Mouse (Mus musculus): Measurements from ENCODE around the gene Mrps9.
A peak's percentile ranks its signal among the peaks of the same experiment; 100 is the strongest.
"Not testable (repeated sequence)": the region's sequence is repeated elsewhere in the genome, so short reads cannot be mapped to it uniquely, and the experiment has no call there.

The Mrps9 gene

GRCm38 (mm10) chr1:42850663-42851397 lies at the start of gene Mrps9:
TSS of gene Mrps9 (plus strand) at chr1:42851233.
- peak; percentile 100 for DNase-seq (ENCODE audit: low read depth, low spot score)

GRCm38 (mm10) chr1:42813301-42813845 lies 37.7 kb upstream of the Mrps9 start:
- no peak for DNase-seq (ENCODE audit: low read depth, low spot score)

- DNase-seq (ENCODE audit: low read depth, low spot score): no peak
These were observed 36.0 kb upstream of the Mrps9 start for GRCm38 (mm10) chr1:42814798-42815619.

- no peak for DNase-seq (ENCODE audit: low read depth, low spot score)
These were observed 350 bp downstream of the Mrps9 start for GRCm38 (mm10) chr1:42851398-42851767.

- DNase-seq (ENCODE audit: low read depth, low spot score): peak; percentile 14
These were observed 777 bp downstream of the Mrps9 start for GRCm38 (mm10) chr1:42851810-42852209.

- DNase-seq (ENCODE audit: low read depth, low spot score): no peak
These were observed 13.8 kb downstream of the Mrps9 start for GRCm38 (mm10) chr1:42864719-42865250.

- DNase-seq (ENCODE audit: low read depth, low spot score): no peak
These were observed 14.4 kb downstream of the Mrps9 start for GRCm38 (mm10) chr1:42865336-42865939.

GRCm38 (mm10) chr1:42865986-42866385 lies 15.0 kb downstream of the Mrps9 start:
- DNase-seq (ENCODE audit: low read depth, low spot score): no peak

GRCm38 (mm10) chr1:42867188-42867587 lies 16.2 kb downstream of the Mrps9 start:
- DNase-seq (ENCODE audit: low read depth, low spot score): no peak

- DNase-seq (ENCODE audit: low read depth, low spot score): no peak
These were observed 23.1 kb downstream of the Mrps9 start for GRCm38 (mm10) chr1:42874174-42874573.

GRCm38 (mm10) chr1:42875271-42875670 lies 24.2 kb downstream of the Mrps9 start:
- no peak for DNase-seq (ENCODE audit: low read depth, low spot score)

- peak; percentile 52 for DNase-seq (ENCODE audit: low read depth, low spot score)
These were observed 25.5 kb downstream of the Mrps9 start for GRCm38 (mm10) chr1:42876463-42877093.

- peak; percentile 71 for DNase-seq (ENCODE audit: low read depth, low spot score)
These were observed 26.2 kb downstream of the Mrps9 start for GRCm38 (mm10) chr1:42877264-42877663.

- DNase-seq (ENCODE audit: low read depth, low spot score): no peak
These were observed 27.8 kb downstream of the Mrps9 start for GRCm38 (mm10) chr1:42878851-42879250.

GRCm38 (mm10) chr1:42882258-42882657 lies 31.2 kb downstream of the Mrps9 start:
- DNase-seq (ENCODE audit: low read depth, low spot score): no peak

- not testable (repeated sequence) for DNase-seq (ENCODE audit: low read depth, low spot score)
These were observed 32.4 kb downstream of the Mrps9 start for GRCm38 (mm10) chr1:42883418-42883817.

GRCm38 (mm10) chr1:42887835-42888234 lies 36.8 kb downstream of the Mrps9 start:
- no peak for DNase-seq (ENCODE audit: low read depth, low spot score)

GRCm38 (mm10) chr1:42888541-42889349 lies 37.7 kb downstream of the Mrps9 start:
- peak; percentile 66 for DNase-seq (ENCODE audit: low read depth, low spot score)

- peak; percentile 44 for DNase-seq (ENCODE audit: low read depth, low spot score)
These were observed 38.4 kb downstream of the Mrps9 start for GRCm38 (mm10) chr1:42889421-42889887.

- no peak for DNase-seq (ENCODE audit: low read depth, low spot score)
These were observed 43.7 kb downstream of the Mrps9 start for GRCm38 (mm10) chr1:42894695-42895094.

Measured in mesoderm, embryonic 11.5 days (tissue).